Comparison of ENCODE assay signal across 9 mouse cellular contexts in the genomic region with DNA sequence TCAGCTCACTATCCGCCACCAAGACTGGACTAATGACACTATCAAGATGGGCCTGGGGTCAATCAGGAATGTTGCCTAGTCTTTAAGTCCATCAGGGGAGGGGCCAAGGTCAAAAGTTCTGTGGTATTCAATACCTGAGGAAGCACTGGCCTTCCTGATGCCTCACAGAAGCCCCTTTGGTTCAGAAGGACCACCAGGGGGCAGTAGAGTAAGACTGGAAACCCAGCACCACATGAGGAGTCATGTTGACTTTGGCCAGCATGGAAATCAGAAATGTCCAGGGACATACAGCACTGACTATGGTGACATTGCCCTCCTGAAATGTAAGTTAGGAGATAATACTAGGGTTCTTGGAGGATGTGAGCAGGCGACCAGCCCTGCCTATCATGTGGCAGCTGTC. TPM values are rescaled to one million over a fixed set of nuclear protein-coding genes. Genes with fewer than 3 reads are reported as not detected.
DNase-seq lines count a peak whose midpoint lies in the region.
"Had no signal": no experiment of that assay in that cellular context is flagged by ENCODE, and none has a peak within 500 bp of the region (broad histone marks: within the 10 kb centered on the region; RNA-seq: fewer than 3 reads in every experiment).

No protein-coding gene starts in this region.

- peak; percentile 14 for DNase-seq in adrenal gland, adult 2 months
- no peak for DNase-seq in adrenal gland, adult 8-10 months
- DNase-seq in layer of hippocampus, adult 11-12 months (ENCODE audit: low spot score) = peak; percentile 13
- no peak for DNase-seq in layer of hippocampus, adult 9-10 months (ENCODE audit: low spot score)
- peak; percentile 74 for DNase-seq in ZHBTc4 (ENCODE audit: low read depth, low spot score)
- DNase-seq in lung, postnatal 14 days = peak; percentile 46
- no peak for DNase-seq in urinary bladder, adult 2 months (ENCODE audit: low spot score)
- no peak for DNase-seq in ovary, postnatal 14 days (ENCODE audit: low spot score)

RNA-seq across cellular contexts. Expression of gene Gata5, which starts 16.2 kb away (rescaled TPM):
- under 1 TPM; 0.09 to 0.28 TPM for total RNA-seq in adrenal gland, adult 2 months (2021)
- 0.25 and 0.31 TPM in 2 replicates for polyA plus RNA-seq in adrenal gland, adult 2 months (2012; rRNA removed)
- under 1 TPM in 2 of 4 experiments, not detected in 2; 0.07 to 0.09 TPM for total RNA-seq in adrenal gland, adult 8-10 months (2022)
- 23.2 and 32.9 TPM in 2 replicates for polyA plus RNA-seq in urinary bladder, adult 2 months (2012; rRNA removed)
- polyA plus RNA-seq: C2C12 had no signal

Comparison
In these comparisons a context has a peak if more than half of its experiments do, and no peak if none do; other contexts are left out.
1. DNase-seq: peak in adrenal gland, adult 2 months (single experiment), layer of hippocampus, adult 11-12 months (single experiment), ZHBTc4 (single experiment) and lung, postnatal 14 days (single experiment); none in adrenal gland, adult 8-10 months (single experiment), layer of hippocampus, adult 9-10 months (single experiment), urinary bladder, adult 2 months (single experiment) and ovary, postnatal 14 days (single experiment).